In the genomic region with DNA sequence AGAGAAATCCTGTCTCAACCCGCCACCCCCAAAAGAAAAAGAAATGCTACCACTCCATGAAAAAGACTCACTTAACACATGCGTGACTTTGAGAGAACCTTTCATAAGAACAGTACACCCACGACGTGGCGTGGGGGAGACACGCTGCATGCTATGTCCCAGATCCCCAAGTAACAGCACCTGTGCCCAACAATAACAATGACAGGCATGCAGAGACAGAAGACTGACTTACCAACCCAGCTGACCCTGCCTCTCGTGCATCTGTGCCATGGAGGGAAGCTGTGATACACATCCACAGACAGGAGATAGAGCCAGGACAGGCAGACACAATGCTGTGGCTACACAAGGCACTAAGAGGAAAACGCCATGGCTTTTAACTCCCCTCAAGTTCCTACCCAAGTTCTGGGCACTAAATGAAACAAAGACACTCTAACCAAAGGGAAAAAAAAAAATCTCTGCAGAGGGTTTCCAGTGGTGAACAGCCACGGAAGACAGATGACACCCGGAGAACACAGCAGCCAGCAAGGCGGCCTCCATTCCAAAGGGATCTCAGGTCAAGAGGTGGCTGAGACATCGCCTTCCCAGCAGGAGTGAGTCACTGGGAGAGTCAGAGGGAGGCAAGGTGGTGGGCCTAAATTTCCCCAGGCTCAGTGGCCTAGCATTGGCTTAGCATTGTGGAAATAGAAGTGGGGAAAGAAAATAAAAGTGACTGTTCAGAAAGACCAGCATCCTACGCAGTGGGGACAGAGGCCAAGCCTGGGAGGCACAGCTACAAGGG, we compare ENCODE assay signal across 29 mouse cellular contexts. TPM values are rescaled to one million over a fixed set of nuclear protein-coding genes. Genes with fewer than 3 reads are reported as not detected.
DNase-seq lines count a peak whose midpoint lies in the region; ATAC-seq and TF ChIP-seq lines count a peak whose summit lies in the region.
"Had no signal": no experiment of that assay in that cellular context is flagged by ENCODE, and none has a peak within 500 bp of the region (broad histone marks: within the 10 kb centered on the region; RNA-seq: fewer than 3 reads in every experiment).

No protein-coding gene starts in this region.

- 79% methylated on average over 13 of the region's 13 CpGs for WGBS in hindbrain, embryonic 10.5 days
- WGBS in hindbrain, embryonic 16.5 days: 84% methylated on average over 13 of the region's 13 CpGs
- 90% methylated on average over 13 of the region's 13 CpGs for WGBS in midbrain, postnatal 0 days

- intact Hi-C loops in left cerebral cortex, postnatal 4 days (cut with DNase I): no loop called here

- TF ChIP-seq CTCF in midbrain, postnatal 0 days (IDR thresholded peaks at IDR 0.05): no peak

- no peak for TF ChIP-seq POLR2A in myocyte (IDR thresholded peaks at IDR 0.05; ENCODE audit: insufficient read length, low read depth)

- H3K4me1 ChIP-seq in hindbrain, embryonic 10.5 days (replicated peaks): peaks cover 14% of the 10 kb centered on the region
- peaks cover under 1% of the 10 kb centered on the region; the same call in 1 of the 2 replicates for H3K4me1 ChIP-seq in hindbrain, embryonic 16.5 days (ENCODE audit: control insufficient read depth, insufficient read depth, low read depth, low read length)
- H3K4me1 ChIP-seq in midbrain, postnatal 0 days (ENCODE audit: insufficient read depth, low read length): no peaks in the 10 kb centered on the region

- no peak for ATAC-seq in hindbrain, embryonic 16.5 days
- no peak for ATAC-seq in midbrain, postnatal 0 days (ENCODE audit: low FRiP score)
- ATAC-seq: activated CD4-positive, CD25-positive, alpha-beta regulatory T cell, adult 4 months; forebrain, embryonic 13.5 days; forebrain, embryonic 16.5 days; intestine, postnatal 0 days had no signal

- H3ac ChIP-seq in myocyte (ENCODE audit: control insufficient read depth, insufficient read length): no peak overlapping the region

- H3K4me2 ChIP-seq in hindbrain, embryonic 16.5 days (ENCODE audit: low read length): no peak overlapping the region
- peak overlapping the region; percentile 56 for H3K4me2 ChIP-seq in myocyte (ENCODE audit: low read depth)
- H3K4me2 ChIP-seq in midbrain, postnatal 0 days (ENCODE audit: low read depth, low read length, poor library complexity, severe bottlenecking): no peak overlapping the region
- H3K4me2 ChIP-seq: embryonic facial prominence, embryonic 12.5 days; embryonic facial prominence, embryonic 15.5 days; forebrain, embryonic 13.5 days; heart, embryonic 12.5 days; heart, embryonic 15.5 days; hindbrain, embryonic 14.5 days had no signal

- H3K27me3 ChIP-seq in hindbrain, embryonic 10.5 days (ENCODE audit: insufficient read depth, poor library complexity, severe bottlenecking): no peaks in the 10 kb centered on the region
- H3K27me3 ChIP-seq in hindbrain, embryonic 16.5 days (replicated peaks; ENCODE audit: control insufficient read depth, insufficient read depth, low read length): no peaks in the 10 kb centered on the region
- no peaks in the 10 kb centered on the region for H3K27me3 ChIP-seq in myocyte (ENCODE audit: control insufficient read depth, insufficient read depth, insufficient read length)
- H3K27me3 ChIP-seq in midbrain, postnatal 0 days (ENCODE audit: insufficient read depth, low read length): no peaks in the 10 kb centered on the region
- H3K27me3 ChIP-seq: CH12.LX; embryonic facial prominence, embryonic 12.5 days; embryonic facial prominence, embryonic 15.5 days; forebrain, embryonic 13.5 days; heart, embryonic 12.5 days; heart, embryonic 15.5 days had no signal

- peaks cover 5% of the 10 kb centered on the region; the same call in 1 of the 2 replicates for H3K36me3 ChIP-seq in hindbrain, embryonic 10.5 days
- no peaks in the 10 kb centered on the region for H3K36me3 ChIP-seq in hindbrain, embryonic 16.5 days (ENCODE audit: control insufficient read depth, insufficient read depth, low read length)
- no peaks in the 10 kb centered on the region for H3K36me3 ChIP-seq in myocyte (ENCODE audit: control insufficient read depth, insufficient read depth)
- no peaks in the 10 kb centered on the region for H3K36me3 ChIP-seq in midbrain, postnatal 0 days (ENCODE audit: insufficient read depth, low read length)
- H3K36me3 ChIP-seq: embryonic facial prominence, embryonic 12.5 days; embryonic facial prominence, embryonic 15.5 days; heart, embryonic 15.5 days had no signal

- no peak for DNase-seq in hindbrain, embryonic 10.5 days (ENCODE audit: low spot score)
- DNase-seq in Muller cell, postnatal 12 days (ENCODE audit: inconsistent ontology term): peak; percentile 29
- DNase-seq in midbrain, postnatal 0 days (ENCODE audit: low spot score): no peak
- DNase-seq in left cerebral cortex, postnatal 4 days: no peak
- DNase-seq: adrenal gland, postnatal 14 days; B cell, adult 2 months; cerebellum, adult 11 months; cerebellum, adult 2 months; cerebellum, adult 9-11 months; cerebellum, postnatal 25 days; gastrocnemius, postnatal 10 days; gastrocnemius, postnatal 36 days; heart, postnatal 10 days; heart, postnatal 36 days had no signal

- H3K4me3 ChIP-seq in hindbrain, embryonic 10.5 days: no peak overlapping the region
- H3K4me3 ChIP-seq in hindbrain, embryonic 16.5 days (ENCODE audit: low read length): no peak overlapping the region
- no peak overlapping the region for H3K4me3 ChIP-seq in myocyte
- no peak overlapping the region for H3K4me3 ChIP-seq in midbrain, postnatal 0 days (ENCODE audit: low read depth, low read length)
- H3K4me3 ChIP-seq: embryonic facial prominence, embryonic 12.5 days; embryonic facial prominence, embryonic 15.5 days; erythroblast, embryonic 14.5 days; forebrain, embryonic 10.5 days; forebrain, embryonic 13.5 days; heart, embryonic 12.5 days; heart, embryonic 15.5 days had no signal

- peaks cover 4% of the 10 kb centered on the region for H3K79me2 ChIP-seq in myocyte (ENCODE audit: control insufficient read depth, insufficient read depth)

- no peak overlapping the region for H3K9ac ChIP-seq in hindbrain, embryonic 16.5 days (ENCODE audit: low read depth, low read length)
- H3K9ac ChIP-seq in midbrain, postnatal 0 days (replicated peaks; ENCODE audit: low read length, poor library complexity, severe bottlenecking): no peak overlapping the region
- H3K9ac ChIP-seq: embryonic facial prominence, embryonic 12.5 days; embryonic facial prominence, embryonic 15.5 days; forebrain, embryonic 13.5 days; heart, embryonic 12.5 days; heart, embryonic 15.5 days; hindbrain, embryonic 14.5 days had no signal

- 0 out of 2 replicates have a peak overlapping the region, but pooled peaks have one; percentile 29 for H3K27ac ChIP-seq in hindbrain, embryonic 10.5 days
- H3K27ac ChIP-seq in hindbrain, embryonic 16.5 days (ENCODE audit: low read depth, low read length): no peak overlapping the region
- H3K27ac ChIP-seq in midbrain, postnatal 0 days (ENCODE audit: low read depth, low read length): no peak overlapping the region
- H3K27ac ChIP-seq: embryonic facial prominence, embryonic 12.5 days; embryonic facial prominence, embryonic 15.5 days; forebrain, embryonic 10.5 days; forebrain, embryonic 13.5 days; heart, embryonic 15.5 days; hindbrain, embryonic 14.5 days had no signal

- no peaks in the 10 kb centered on the region for H3K9me3 ChIP-seq in hindbrain, embryonic 10.5 days
- H3K9me3 ChIP-seq in hindbrain, embryonic 16.5 days (ENCODE audit: control insufficient read depth, low read length): peaks cover 3% of the 10 kb centered on the region; the same call in 1 of the 2 replicates
- H3K9me3 ChIP-seq in midbrain, postnatal 0 days (ENCODE audit: low read length): no peaks in the 10 kb centered on the region
- H3K9me3 ChIP-seq: embryonic facial prominence, embryonic 12.5 days; embryonic facial prominence, embryonic 15.5 days; forebrain, embryonic 10.5 days; forebrain, embryonic 13.5 days; G1E; heart, embryonic 12.5 days; heart, embryonic 15.5 days had no signal

TF ChIP-seq in myocyte, 11 proteins besides CTCF, POLR2A, EP300 and RAD21:
- TF ChIP-seq MYOG (IDR thresholded peaks at IDR 0.05; ENCODE audit: control insufficient read depth in 1 of 3, insufficient read depth in 1 of 3, insufficient read length in 2 of 3, low read depth in 2 of 3) (peak in 1 of 3 experiments; percentile 10), TCF3 (IDR thresholded peaks at IDR 0.05; ENCODE audit: insufficient read length, low read depth) (no peak), SRF (IDR thresholded peaks at IDR 0.05; ENCODE audit: control insufficient read depth, insufficient read length, low read depth) (no peak), CEBPB (IDR thresholded peaks at IDR 0.05; ENCODE audit: insufficient read depth, poor library complexity, severe bottlenecking) (no peak), MYOD1 (IDR thresholded peaks at IDR 0.05; ENCODE audit: control insufficient read depth in 1 of 3, insufficient read length in 2 of 3, low read depth in 2 of 3) (peak in 2 of 3 experiments; percentile 77 to 79), USF1 (IDR thresholded peaks at IDR 0.05; ENCODE audit: low read depth) (no peak)

RNA-seq across cellular contexts. Expression of a gene that starts 43.5 kb away (rescaled TPM):
- polyA plus RNA-seq in hindbrain, embryonic 10.5 days (2016; fragmentation: Nextera tagmentation; extraction: Ambion mirVana): 64.3 and 67.1 TPM in 2 replicates
- 47.8 and 63.7 TPM in 2 replicates for polyA plus RNA-seq in hindbrain, embryonic 16.5 days (2015; fragmentation: Nextera tagmentation; extraction: Ambion mirVana)
- polyA plus RNA-seq in myocyte (2012; fragmentation: generic; extraction: Trizol): 17.7 TPM
- 66.2 and 71.1 TPM in 2 replicates for total RNA-seq in midbrain, postnatal 0 days (2014; rRNA removed)
- polyA plus RNA-seq in midbrain, postnatal 0 days (2015; fragmentation: Nextera tagmentation; extraction: Ambion mirVana): 67.8 and 74.3 TPM in 2 replicates
- 100 to 1,000 TPM; 210 to 247 TPM for total RNA-seq in left cerebral cortex, postnatal 4 days (2021)
